Mouse (Mus musculus) forebrain, embryonic 10.5 days (tissue): ENCODE measurements around the gene Psmd2. TPM values are rescaled to one million over a fixed set of nuclear protein-coding genes. Genes with fewer than 3 reads are reported as not detected.

ENCODE experiments used
- DNase-seq: peaks from one replicate; pipeline ENCODE4 v3.0.0-alpha.2; 2017; ENCODE audit warnings: low spot score; ENCODE audit errors: extremely low spot score
- H3K27ac ChIP-seq: fragments of 300-500 bp; sonication (generic); 2 replicates; pipeline ENCODE4 v1.5.1; 2016; ENCODE audit warnings: mild to moderate bottlenecking
- H3K27me3 ChIP-seq: fragments of 300-500 bp; sonication (generic); 2 replicates; pipeline ENCODE4 v1.6.1; 2016; ENCODE audit warnings: mild to moderate bottlenecking; ENCODE audit not compliant: poor library complexity, severe bottlenecking
- H3K36me3 ChIP-seq: fragments of 300-500 bp; sonication (generic); replicated peaks from 2 replicates; pipeline ENCODE4 v1.6.1; 2016; ENCODE audit warnings: mild to moderate bottlenecking, moderate library complexity
- H3K4me1 ChIP-seq: fragments of 300-500 bp; sonication (generic); 2 replicates; pipeline ENCODE4 v1.6.1; 2016
- H3K4me3 ChIP-seq: fragments of 300-500 bp; sonication (generic); 2 replicates; pipeline ENCODE4 v1.5.1; 2016; ENCODE audit warnings: mild to moderate bottlenecking, moderate library complexity
- H3K9me3 ChIP-seq: fragments of 300-500 bp; sonication (generic); 2 replicates; pipeline ENCODE4 v1.6.1; 2016; ENCODE audit warnings: mild to moderate bottlenecking, moderate library complexity
- WGBS: fragments of 180-500 bp; shearing (Covaris S2); methylation state at CpG from one replicate; pipeline ENCODE4 v1.1.7; 2016; 5-methylcytosine and 5-hydroxymethylcytosine counted together
- polyA plus RNA-seq: library from polyadenylated mRNA; unstranded; fragments of >200 nt; fragmentation: Nextera tagmentation; extraction: Ambion mirVana; gene quantifications from 2 replicates; pipeline ENCODE4 v1.2.1, GENCODE M21; 2016

Psmd2 gene
- polyA plus RNA-seq, 1 experiment from 2014 or later: 544 TPM

DNA sequence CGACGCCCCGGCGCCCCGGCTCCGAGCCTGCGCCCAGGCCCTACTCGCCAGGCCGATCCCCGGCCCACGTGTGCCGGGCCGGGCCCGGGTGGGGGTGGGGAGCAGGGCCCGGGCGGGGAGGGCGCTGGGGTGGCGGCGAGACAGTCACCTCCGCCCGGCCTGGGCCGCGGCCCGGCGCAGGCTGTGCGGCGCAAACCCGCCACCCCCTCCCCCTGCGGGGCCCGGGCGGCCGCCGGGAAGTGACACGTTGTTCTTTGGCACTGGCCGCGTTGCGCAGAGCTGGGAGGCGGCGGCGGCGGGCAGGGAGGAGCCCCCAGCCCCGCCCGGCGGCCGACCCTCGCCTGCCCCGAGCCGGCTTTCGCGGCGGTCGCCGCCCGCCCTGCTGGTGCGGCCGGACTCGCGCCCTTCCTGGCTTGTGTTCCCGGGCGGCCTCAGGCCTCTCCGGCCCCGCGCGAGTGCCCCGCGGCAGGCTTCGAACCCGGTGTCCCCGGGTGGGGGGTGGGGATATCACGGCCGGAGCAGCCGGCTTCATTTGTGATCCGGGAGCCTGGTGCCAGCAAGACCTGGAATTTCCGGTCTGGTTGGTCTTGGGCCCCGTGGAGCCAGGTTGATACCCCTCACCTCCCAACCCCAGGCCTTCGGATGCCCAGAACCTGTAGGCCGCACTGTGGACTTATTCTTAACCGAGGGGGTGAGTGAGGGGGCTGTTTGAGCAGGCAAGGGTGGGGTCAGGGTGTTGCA lies 21.7 kb downstream of the Psmd2 start:
- Histone ChIP-seq H3K4me1 (peaks cover 31% of the 10 kb centered on the region), H3K27me3 (no peaks in the 10 kb centered on the region), H3K4me3 (peak overlapping the region; percentile 97), H3K9me3 (no peaks in the 10 kb centered on the region), H3K27ac (peak overlapping the region; percentile 95), H3K36me3 (peaks cover 44% of the 10 kb centered on the region)
- WGBS: under 1% methylated on average over 47 of the region's 78 CpGs
- DNase-seq: peak; percentile 42

DNA sequence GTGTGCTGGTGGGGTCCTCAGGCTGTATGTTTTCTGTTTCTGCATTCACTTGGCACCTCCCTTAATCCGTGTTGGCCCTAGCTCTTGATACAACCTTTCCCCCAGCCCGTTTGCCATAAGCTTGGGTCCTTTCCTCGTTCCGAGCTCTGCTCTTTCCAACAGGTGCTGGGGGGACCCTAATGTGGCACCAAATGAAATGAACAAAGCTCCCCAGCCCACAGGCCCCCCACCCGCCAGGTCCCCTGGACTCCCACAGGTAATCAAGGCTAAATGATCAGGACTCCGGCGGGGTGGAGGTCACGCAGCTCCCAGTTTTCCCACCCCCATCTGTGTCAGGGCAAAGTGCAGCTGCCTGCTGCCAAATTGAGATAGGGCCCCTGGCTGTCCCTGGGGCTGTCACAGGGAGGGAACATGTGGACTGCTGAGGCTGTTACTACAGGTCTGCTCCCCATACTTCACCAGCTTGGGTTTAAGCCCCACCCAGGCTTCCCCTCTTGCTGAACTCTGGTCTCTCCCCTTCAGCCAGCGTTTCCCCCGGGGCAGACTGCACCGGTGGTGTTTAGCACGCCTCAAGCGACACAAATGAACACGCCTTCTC lies 22.4 kb downstream of the Psmd2 start:
- Histone ChIP-seq H3K9me3 (no peaks in the 10 kb centered on the region), H3K36me3 (peaks cover 51% of the 10 kb centered on the region), H3K4me1 (peaks cover 31% of the 10 kb centered on the region), H3K4me3 (peak overlapping the region; percentile 97), H3K27ac (peak overlapping the region; percentile 95), H3K27me3 (no peaks in the 10 kb centered on the region)
- DNase-seq: peak; percentile 26
- 15% methylated on average over 14 of the region's 14 CpGs for WGBS

DNA sequence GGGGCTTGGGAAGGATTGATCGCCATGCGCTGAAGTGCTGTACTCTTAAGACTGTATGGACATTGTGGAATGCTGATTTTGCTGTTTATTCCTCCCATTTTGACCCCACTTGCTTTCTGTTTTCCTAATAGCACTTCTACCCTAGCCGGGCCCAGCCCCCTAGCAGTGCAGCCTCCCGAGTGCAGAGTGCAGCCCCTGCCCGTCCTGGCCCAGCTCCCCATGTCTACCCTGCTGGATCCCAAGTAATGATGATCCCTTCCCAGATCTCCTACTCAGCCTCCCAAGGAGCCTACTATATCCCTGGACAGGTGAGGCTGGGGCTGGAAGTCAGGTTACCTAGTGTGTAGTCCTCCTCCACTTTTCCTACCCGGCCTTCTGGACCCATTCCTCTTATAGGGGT lies 23.8 kb downstream of the Psmd2 start:
- WGBS: 95% methylated on average over 6 of the region's 6 CpGs
- Histone ChIP-seq H3K27me3 (no peaks in the 10 kb centered on the region), H3K4me3 (peak overlapping the region; percentile 97), H3K27ac (no peak overlapping the region), H3K36me3 (peaks cover 65% of the 10 kb centered on the region), H3K9me3 (no peaks in the 10 kb centered on the region), H3K4me1 (peaks cover 31% of the 10 kb centered on the region)
- DNase-seq: no peak

DNA sequence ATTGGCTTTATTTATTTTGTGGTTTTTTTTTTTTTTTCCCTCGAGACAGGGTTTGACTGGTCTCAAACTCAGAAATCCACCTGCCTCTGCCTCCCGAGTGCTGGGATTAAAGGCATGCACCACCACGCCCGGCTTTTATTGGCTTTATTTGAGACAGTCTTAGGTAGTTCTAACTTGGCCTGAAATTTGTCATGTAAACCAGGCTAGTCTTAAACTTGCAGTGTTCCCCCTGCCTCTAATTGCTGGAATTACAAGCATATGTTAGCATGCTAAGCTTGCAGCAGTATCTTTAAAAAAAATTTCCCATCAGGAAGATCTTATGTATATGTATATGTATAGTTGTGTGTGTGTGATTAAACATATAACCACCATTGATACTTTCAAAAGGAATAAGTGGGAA lies 25.2 kb downstream of the Psmd2 start:
- Histone ChIP-seq H3K4me3 (no peak overlapping the region), H3K36me3 (peaks cover 80% of the 10 kb centered on the region), H3K4me1 (peaks cover 29% of the 10 kb centered on the region), H3K27ac (no peak overlapping the region), H3K9me3 (no peaks in the 10 kb centered on the region), H3K27me3 (no peaks in the 10 kb centered on the region)
- DNase-seq: no peak
- WGBS: 93% methylated on average over 4 of the region's 4 CpGs

DNA sequence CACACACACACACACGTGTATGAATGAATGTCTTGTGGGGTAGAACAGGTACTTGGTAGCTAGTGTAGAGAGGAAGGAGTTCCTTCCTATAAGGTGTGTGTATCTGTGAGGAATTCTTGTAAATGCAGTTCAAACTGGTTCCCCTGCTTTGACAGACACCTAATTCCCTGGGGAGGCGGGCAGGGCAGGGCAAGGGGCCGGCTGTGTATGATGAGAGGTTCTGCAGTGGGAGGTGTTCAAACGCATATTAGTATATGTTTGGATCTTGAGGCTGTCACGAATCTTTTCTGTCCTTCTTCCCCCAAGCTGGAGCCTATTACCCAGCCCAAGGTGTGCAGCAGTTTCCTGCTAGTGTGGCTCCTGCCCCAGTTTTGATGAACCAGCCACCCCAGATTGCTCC lies 25.9 kb downstream of the Psmd2 start:
- Histone ChIP-seq H3K27me3 (no peaks in the 10 kb centered on the region), H3K4me1 (peaks cover 25% of the 10 kb centered on the region), H3K9me3 (no peaks in the 10 kb centered on the region), H3K27ac (no peak overlapping the region), H3K4me3 (no peak overlapping the region), H3K36me3 (peaks cover 87% of the 10 kb centered on the region)
- DNase-seq: no peak
- WGBS: 87% methylated on average over 5 of the region's 5 CpGs

DNA sequence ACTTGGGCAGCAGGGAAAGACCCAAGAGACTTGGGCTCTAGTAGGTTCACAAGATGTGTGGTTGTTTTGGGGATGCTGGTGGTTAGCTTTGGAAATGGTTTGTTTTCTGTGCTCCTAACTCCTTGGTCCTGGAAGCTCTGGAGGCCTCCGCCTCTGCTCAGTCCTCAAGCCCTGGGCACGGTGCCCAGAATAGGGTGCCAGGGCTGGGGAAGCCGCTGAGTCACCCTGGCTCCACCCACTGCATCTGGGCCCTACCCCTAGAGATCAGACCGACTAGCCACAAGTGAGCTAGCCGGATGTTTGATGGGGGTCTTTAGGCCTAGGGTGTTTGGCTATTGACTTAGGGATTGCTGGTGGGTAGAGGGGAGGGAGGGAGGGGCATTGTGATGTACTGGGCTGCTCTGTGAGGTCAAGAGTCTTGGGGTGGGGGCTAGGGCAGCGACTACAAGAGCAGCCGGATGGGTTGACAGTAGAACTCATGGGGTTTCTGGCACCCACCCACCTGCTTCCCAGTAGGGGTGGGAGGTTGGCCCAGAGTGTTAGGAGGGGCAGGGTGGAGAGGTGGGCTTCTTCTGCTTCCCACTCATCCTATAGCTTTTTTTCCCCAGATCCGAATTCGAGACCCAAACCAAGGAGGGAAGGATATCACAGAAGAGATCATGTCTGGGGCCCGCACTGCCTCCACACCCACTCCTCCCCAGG lies 26.7 kb downstream of the Psmd2 start:
- no peak for DNase-seq
- 89% methylated on average over 10 of the region's 10 CpGs for WGBS
- Histone ChIP-seq H3K4me3 (no peak overlapping the region), H3K9me3 (no peaks in the 10 kb centered on the region), H3K36me3 (peaks cover 94% of the 10 kb centered on the region), H3K27me3 (no peaks in the 10 kb centered on the region), H3K4me1 (peaks cover 25% of the 10 kb centered on the region), H3K27ac (no peak overlapping the region)

DNA sequence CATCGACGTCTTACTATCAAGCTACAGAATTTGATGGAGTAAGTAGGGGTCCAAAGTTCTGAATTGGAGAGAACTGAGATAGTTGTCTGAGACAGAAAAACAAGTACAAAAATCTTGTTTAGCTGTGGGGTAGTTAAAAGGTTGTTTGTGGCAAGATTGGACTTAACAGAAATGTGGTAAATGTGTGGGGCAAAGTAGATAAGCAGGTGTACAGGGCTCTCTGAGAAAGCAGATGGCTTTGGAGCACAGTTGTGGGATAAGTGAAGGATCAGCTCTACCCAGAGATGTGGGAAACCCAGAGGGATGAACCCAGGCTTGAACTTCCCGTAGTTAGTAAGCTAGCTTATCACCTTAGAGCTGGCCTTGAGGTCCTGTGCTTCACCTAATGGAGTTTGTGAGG lies 39.3 kb downstream of the Psmd2 start:
- no peaks in the 10 kb centered on the region for H3K9me3 ChIP-seq
- no peak overlapping the region for H3K27ac ChIP-seq
- WGBS: 90% methylated on average over 3 of the region's 3 CpGs
- DNase-seq: no peak
- peaks cover 67% of the 10 kb centered on the region for H3K36me3 ChIP-seq
- no peak overlapping the region for H3K4me3 ChIP-seq
- peaks cover 18% of the 10 kb centered on the region for H3K27me3 ChIP-seq
- peaks cover 36% of the 10 kb centered on the region for H3K4me1 ChIP-seq

DNA sequence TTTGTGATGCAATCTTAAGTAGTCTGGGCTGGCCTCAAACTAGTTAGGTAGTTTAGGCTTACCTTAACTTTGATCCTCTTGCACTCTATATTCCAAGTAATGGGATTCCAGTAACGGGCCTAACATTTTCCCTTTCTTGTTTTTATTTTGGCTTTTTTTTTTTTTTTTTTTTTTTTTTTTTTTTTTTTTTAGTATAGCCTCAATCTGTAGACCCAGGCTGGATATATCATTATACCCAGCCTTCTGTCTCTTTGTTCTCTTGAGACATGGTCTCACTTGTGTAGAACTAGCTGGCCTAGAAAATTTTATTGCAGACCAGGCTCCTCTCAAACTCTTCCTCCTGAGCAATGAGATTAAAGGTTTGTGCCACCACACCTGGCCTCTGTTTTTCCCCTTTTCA lies 40.2 kb downstream of the Psmd2 start:
- no peak overlapping the region for H3K27ac ChIP-seq
- H3K36me3 ChIP-seq: peaks cover 59% of the 10 kb centered on the region
- 87% methylated on average over 1 of the region's 1 CpGs for WGBS
- H3K4me1 ChIP-seq: peaks cover 44% of the 10 kb centered on the region
- peaks cover 19% of the 10 kb centered on the region for H3K27me3 ChIP-seq
- no peaks in the 10 kb centered on the region for H3K9me3 ChIP-seq
- no peak for DNase-seq
- no peak overlapping the region for H3K4me3 ChIP-seq

DNA sequence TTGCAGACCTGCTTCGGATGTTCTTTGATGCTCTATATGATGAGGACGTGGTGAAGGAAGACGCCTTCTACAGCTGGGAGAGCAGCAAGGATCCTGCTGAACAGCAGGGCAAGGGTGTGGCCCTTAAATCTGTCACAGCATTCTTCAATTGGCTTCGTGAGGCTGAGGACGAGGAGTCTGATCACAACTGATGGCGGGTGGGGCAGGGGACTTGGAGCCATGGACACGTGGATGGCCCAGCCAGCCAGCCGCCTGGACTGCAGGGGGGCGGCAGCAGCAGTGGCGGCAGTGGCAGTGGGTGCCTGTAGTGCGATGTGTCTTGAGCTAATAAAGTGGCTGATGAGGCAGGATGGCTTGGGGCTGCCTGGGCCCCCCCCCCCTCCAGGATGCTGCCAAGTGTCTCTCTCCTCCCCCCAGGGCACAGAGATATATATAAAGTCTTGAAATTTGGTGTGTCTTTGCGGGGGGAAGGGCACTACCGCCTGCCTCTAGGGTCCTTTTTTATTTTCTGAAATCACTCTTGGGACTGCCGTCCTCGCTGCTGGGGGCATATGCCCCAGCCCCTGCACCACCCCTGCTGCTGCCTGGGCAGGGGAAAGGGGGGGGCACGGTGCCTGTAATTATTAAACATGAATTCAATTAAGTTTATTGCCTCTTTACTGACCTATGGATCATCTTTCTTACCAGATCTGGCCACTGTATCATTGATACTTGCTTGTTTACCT lies 41.0 kb downstream of the Psmd2 start:
- Histone ChIP-seq H3K27me3 (peaks cover 19% of the 10 kb centered on the region), H3K4me3 (peak overlapping the region; percentile 61; the same call in 1 of the 2 replicates), H3K9me3 (no peaks in the 10 kb centered on the region), H3K4me1 (peaks cover 49% of the 10 kb centered on the region), H3K36me3 (peaks cover 51% of the 10 kb centered on the region), H3K27ac (no peak overlapping the region)
- no peak for DNase-seq
- WGBS: 46% methylated on average over 16 of the region's 16 CpGs

DNA sequence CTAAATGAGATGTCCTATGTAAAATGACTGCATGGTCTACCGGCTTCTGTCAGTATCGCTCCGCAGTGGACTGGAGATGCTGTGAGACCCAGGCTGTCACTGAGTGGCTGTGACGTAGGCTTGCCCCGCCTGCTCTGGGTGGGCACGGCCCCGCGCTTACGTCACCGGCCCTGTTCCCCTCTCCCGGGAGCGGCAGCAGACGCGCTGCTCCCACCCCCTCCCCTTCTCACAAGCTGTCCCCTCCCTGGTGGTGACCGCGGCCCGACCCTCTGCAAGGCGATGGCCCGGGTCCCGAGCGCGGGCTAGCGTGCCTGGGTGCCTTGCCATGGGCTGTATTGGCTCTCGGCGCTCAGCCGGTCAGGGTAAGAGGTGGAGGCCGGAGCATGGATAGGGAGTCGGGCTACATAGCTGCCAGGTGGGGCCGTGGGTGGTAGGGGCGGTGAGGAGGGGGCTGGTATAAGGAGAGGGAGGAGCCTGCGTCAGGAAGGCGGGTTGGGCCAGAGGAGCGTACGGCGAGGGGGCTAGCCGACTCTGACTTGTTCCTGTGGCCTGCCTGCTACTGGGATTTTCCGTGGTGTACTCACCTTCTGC lies 41.8 kb downstream of the Psmd2 start, which contains the start of gene Fam131a:
TSS of gene Fam131a (plus strand) at position 131 of the 591 bp plus-strand sequence.
- peak within 1 kb of the TSS; percentile 61 for H3K4me3 ChIP-seq
- peaks cover 19% of the 10 kb centered on the region for H3K27me3 ChIP-seq
- H3K9me3 ChIP-seq: no peaks in the 10 kb centered on the region
- H3K27ac ChIP-seq: peak within 1 kb of the TSS; percentile 88
- peaks cover 43% of the 10 kb centered on the region for H3K36me3 ChIP-seq
- H3K4me1 ChIP-seq: peaks cover 49% of the 10 kb centered on the region
- DNase-seq: peak; percentile 93
- under 1% methylated on average over 36 of the region's 37 CpGs for WGBS

DNA sequence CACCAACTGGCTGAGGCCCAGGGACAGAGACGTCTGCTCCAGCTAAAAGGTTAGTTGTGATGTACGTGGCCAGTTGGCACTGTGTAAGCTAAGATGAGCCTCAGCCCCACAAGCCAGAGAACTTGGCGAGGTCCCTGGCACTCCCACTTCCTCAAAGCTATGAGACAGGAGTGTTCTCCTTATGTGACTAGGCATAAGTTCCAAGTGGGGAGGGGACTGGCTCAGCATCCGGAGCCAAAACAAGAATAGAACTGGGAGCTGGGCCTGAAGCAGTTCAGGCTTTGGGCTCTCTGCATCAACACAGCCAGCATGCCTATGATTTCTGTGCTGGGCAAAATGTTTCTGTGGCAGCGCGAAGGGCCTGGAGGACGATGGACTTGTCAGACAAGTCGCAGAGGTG lies 43.3 kb downstream of the Psmd2 start:
- DNase-seq: no peak
- Histone ChIP-seq H3K4me1 (peaks cover 51% of the 10 kb centered on the region), H3K36me3 (peaks cover 34% of the 10 kb centered on the region), H3K9me3 (no peaks in the 10 kb centered on the region), H3K27me3 (peaks cover 19% of the 10 kb centered on the region), H3K27ac (no peak overlapping the region), H3K4me3 (no peak overlapping the region)
- WGBS: 77% methylated on average over 8 of the region's 8 CpGs

DNA sequence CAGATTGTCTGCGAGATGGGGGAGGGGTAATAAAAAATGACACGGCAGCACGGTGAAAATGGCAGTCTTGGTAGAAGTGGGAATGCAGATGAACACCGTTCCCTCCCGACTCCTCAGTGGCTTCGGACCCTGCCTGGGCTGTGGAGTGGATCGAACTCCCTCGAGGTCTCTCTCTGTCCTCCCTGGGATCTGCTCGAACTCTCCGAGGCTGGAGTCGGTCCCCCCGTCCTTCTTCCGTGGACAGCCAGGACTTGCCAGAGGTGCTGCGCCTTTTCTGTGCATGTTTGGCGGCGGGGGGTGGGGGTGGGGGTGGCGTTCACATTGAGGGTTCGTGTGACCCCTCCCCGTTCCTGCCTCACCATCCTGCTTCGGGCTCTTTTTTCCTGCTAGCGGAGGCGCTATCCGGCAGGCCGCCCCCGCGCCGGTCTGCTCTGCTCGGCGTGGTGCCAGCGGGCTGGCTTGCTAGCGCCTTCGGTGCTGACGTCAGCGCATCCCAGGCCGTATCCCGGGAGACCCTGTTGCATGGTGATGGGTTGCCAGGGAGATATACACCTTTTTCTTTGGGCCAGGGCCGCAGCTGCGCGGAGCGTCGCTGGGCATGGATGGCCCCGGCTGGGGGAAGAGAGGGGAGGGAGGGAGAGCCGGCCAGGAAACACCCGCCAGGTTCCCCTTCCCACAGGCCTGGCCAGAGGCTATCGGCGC lies 44.3 kb downstream of the Psmd2 start:
- WGBS: 4% methylated on average over 46 of the region's 46 CpGs
- Histone ChIP-seq H3K4me3 (peak overlapping the region; percentile 53), H3K9me3 (no peaks in the 10 kb centered on the region), H3K36me3 (peaks cover 28% of the 10 kb centered on the region), H3K27ac (peak overlapping the region; percentile 84), H3K27me3 (peaks cover 19% of the 10 kb centered on the region), H3K4me1 (peaks cover 59% of the 10 kb centered on the region)
- peak; percentile 89 for DNase-seq
